Mouse (Mus musculus) lung, postnatal 25 days (tissue): Measurements from ENCODE around the gene Ehd1.
"Not testable (repeated sequence)": the region's sequence is repeated elsewhere in the genome, so short reads cannot be mapped to it uniquely, and the experiment has no call there.

Experiments used
- DNase-seq: peaks from one replicate; pipeline ENCODE4 v3.0.0; 2022; ENCODE audit warnings: low spot score

Ehd1 gene

DNA sequence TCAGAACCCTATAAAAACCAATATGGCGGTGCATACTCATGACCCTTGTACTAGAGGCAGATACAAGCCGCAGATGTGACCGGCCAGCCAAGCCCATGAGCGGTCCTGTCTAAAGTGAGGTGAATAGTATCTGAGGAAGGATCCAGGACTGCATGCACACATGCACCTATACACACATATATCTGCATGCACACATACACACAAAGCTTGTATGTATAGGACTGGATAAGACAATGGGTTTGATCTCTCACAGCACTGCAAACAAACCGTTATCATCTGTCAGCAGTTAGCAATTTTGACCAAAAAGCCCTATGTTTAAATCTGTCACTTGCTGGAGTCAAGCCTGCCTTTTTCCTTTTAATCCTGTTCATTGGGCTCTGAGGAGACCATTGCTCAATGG, 25.6 kb downstream of the Ehd1 start:
- DNase-seq = no peak

GRCm38 (mm10) chr19:6302522-6302921, 26.0 kb downstream of the Ehd1 start:
- DNase-seq = no peak

- DNase-seq = no peak
These were observed 27.3 kb downstream of the Ehd1 start for GRCm38 (mm10) chr19:6303831-6304230.

DNA sequence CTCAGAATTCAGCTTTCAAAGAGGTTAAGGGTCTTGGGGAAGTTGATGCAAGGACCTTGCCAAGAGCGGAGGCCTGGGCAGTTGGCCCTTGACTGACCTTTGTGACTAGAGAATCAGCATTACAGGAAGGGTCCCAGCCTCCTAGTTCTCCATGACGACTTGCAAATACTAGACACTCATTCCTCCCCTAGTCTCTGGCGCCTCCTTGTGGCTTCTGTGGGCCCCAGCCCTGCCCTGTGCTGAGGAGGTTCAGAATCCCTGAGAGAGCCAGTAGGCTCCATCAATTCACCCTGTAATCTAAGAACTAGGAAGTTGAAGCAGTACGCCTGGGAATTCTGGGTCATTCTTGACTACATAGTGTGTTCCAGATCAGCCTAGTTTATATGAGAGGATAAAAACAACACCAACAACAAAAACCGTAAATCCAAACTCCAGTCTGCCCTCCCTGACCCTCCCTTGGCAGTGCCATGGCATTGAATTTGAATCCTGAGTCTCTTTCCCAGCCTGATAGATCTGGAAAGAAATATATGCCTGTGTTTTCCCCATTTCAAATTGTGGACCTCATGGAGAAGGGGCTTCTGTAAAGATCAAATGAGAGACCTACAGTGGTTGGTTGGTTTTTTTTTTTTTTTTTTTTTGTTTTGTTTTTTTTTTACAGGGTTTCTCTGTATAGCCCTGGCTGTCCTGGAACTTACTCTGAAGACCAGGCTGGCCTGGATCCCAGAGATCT, 28.4 kb downstream of the Ehd1 start:
- peak; percentile 93 for DNase-seq

- DNase-seq = no peak
These were observed 29.1 kb downstream of the Ehd1 start for GRCm38 (mm10) chr19:6305517-6306115.

GRCm38 (mm10) chr19:6306137-6306551, 29.6 kb downstream of the Ehd1 start, which contains the start of gene Cdc42bpg:
Gene Cdc42bpg (plus strand): TSS chr19:6306456.
- peak; percentile 93 for DNase-seq

- DNase-seq = peak; percentile 88
These were observed 30.1 kb downstream of the Ehd1 start for GRCm38 (mm10) chr19:6306586-6306985.

DNA sequence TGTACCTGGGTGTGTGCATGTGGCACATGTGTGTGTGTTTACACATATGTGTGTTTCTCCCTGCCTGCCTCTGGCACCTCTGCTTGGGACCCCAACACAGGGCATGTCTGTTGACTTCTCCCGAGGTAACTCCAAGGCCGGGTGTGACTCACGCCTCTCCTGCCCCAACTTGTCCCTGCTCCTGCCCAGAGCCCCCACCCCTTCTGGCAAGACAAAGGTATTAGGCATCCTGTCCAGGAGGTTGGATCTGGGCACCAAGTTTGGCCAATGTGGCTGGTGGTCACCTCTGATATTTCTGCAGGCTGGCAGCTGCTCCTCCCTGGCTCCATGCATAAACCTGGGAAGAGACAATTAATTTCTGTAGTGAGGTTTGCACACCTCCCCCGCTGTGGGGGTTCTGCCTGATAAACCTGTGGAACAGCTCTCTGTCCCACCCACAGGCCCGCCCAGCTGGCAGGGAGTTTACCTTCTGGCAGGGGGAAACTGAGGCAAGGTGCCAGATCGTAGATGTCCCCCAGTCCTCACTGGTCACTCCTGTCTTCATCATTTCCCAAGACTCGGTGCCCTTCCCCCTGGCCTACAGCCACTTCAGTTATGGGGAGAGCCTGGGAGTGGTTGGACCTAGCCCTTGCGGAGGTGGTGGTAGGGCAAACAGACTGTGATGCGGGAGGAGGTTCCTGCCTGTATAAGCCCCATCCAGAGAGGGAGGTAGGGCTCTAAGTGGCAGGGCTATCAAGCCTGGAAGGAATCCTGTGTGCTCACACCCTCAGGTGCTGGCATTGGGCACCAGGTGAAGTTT, 31.4 kb downstream of the Ehd1 start:
- DNase-seq = peak; percentile 84

GRCm38 (mm10) chr19:6310181-6310580, 33.7 kb downstream of the Ehd1 start:
- no peak for DNase-seq

DNA sequence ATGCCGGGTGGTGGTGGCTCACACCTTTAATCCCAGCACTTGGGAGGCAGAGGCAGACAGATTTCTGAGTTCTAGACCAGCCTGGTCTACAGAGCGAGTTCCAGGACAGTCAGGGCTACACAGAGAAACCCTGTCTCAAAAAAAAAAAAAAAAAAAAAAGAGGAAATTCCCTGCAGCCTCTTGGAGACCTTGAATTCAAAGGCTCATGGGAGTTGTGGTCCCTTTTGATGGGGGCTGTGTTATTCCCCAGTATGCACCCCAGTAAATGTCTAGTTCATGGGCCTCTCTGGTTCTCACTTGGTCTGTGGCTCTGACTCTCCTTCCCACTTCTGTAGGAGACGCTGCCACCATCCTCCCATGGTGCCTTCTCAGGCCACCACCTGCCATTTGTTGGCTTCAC, 35.3 kb downstream of the Ehd1 start:
- DNase-seq = not testable (repeated sequence)

GRCm38 (mm10) chr19:6313796-6314195, 37.3 kb downstream of the Ehd1 start:
- no peak for DNase-seq

DNA sequence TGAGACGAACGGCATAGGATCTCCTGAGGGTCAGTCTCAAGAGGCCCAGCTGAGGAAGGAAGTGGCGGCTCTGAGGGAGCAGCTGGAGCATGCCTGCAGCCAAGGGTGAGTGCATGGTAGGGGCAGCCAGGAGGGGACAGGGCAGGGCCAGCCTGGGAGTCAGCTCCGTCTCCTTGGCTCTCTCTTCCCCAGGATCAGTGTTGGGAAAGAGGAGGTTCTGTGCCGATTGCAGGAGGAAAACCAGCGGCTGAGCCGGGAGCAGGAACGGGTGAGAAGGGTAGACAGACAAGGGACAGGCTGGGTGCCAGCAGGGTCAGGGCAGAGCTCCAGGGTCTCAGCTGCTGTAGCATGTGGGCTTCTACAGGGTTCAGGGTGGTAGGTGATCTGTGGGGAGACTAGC, 38.0 kb downstream of the Ehd1 start:
- peak; percentile 60 for DNase-seq

DNA sequence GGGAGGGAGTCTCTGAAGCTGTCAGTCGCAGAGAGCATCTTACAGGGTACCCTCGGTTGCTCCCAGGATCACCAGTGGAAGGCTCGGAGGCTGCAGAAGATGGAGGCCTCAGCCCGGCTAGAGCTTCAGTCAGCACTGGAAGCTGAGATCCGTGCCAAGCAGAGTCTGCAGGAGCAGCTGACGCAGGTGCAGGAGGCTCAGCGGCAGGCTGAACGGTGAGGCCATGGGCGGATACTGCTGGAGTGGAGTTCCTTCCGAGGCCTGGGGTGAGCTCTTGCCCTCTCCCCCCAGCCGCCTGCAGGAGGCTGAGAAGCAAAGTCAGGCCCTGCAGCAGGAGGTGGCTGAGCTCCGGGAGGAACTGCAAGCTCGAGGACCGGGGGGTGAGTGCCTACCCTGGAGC, 39.0 kb downstream of the Ehd1 start:
- no peak for DNase-seq

- DNase-seq = no peak
These were observed 41.6 kb downstream of the Ehd1 start for GRCm38 (mm10) chr19:6318145-6318544.

DNA sequence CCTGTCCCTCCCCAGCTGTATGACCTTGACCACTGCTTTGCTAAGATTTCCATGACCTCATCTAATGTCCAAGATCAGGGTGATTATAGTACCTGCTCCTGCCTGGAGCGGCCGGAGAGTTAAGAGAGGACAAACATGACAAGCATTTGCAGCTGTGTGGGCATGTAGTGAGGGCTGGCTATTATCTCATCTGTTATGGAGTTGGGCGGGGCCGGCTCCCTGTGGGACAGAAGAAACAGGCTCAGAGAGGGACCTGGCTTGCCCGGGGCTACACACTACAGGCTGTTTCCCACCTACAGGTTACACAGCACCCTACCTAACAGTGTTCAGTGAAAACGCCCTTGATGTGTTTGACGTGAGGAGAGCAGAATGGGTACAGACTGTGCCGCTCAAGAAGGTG, 44.8 kb downstream of the Ehd1 start:
- no peak for DNase-seq

GRCm38 (mm10) chr19:6321786-6322621, 45.5 kb downstream of the Ehd1 start:
- DNase-seq = peak; percentile 47

GRCm38 (mm10) chr19:6324751-6325150, 48.2 kb downstream of the Ehd1 start:
- no peak for DNase-seq

GRCm38 (mm10) chr19:6331178-6331577, 54.7 kb downstream of the Ehd1 start:
- DNase-seq = no peak

DNA sequence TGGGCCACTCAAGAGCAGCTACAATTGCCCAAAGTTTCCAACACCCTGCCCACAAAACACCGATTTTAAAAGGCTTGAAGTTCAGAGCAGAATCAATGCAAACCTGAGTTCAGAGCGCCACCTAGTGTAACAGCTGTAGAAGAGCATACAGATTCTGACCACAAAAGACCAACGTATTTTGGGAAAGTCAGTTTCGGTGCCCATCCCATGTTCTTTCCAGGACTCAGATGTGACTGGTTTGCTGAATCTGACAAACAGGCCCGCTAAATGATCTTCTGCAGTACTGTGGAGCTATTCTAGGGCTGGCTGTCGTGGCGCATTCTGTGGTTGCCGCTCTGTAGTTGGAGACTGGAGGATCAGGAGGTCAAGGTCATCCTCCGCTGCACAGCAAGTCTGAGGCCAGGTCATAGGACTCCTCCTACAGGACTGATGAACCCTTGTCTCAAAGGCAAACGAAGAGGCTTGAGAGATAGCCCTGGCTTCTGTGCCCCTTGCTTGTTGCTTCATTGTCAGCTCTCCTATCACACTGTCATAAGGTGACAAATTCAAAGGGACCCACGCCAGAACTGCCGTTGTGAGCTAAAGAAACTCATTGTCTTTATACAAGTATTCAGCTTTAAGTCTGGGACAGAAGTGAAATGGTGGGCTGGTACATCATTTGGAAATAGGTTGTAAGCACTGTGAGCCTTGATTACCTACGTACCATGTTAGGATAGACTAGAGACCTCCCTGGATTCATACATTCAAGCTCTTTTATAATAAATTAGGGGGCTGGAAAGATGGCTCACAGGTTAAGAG, 55.4 kb downstream of the Ehd1 start:
- DNase-seq = peak; percentile 74

DNA sequence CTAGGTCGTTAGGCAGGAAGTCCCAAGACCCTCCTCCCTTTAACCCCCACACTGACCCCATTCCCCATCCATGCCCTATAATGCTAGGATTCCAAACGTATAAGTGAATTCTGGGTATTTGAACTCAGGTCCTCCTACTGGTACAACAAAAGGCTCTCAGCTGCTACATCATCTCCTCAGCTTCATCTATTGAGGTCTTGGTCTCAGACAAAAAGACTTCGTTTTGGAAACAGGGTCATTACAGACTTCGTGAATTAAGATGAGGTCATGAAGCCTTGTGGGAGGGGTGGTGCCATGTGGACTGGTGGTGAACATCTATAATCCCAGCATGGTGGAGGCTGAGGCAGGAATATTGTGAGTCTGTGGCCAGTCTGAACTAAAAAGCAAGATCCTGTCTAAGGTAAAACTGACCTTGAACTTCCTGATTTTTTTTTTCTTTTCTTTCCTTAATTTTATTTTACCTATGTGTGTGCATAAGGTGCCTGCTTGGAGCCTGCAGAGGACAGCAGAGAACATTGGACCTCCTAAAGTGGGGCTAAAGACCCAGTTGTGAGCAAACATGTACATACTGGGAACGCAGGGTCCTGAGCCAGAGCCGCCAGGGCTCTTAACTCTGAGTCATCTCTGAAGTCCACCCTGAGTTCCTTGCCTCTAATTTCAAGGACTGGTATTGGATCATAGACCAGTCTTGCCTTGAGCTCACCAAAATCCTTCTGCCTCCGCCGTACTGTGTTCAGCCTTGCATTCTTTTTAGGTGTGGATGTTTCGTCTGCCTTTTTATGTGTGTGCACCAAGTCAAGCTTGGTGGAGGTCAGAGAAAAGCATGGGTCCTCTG, 57.5 kb downstream of the Ehd1 start:
- no peak for DNase-seq
